Mouse (Mus musculus): ENCODE measurements around the gene Ube2s. TPM values are rescaled to one million over a fixed set of nuclear protein-coding genes. Genes with fewer than 3 reads are reported as not detected.
"Not testable (repeated sequence)": the region's sequence is repeated elsewhere in the genome, so short reads cannot be mapped to it uniquely, and the experiment has no call there.

The Ube2s gene
- polyA plus RNA-seq, 1 experiment from 2014 or later: 291 TPM

GRCm38 (mm10) chr7:4806716-4807115 lies 5.7 kb downstream of the Ube2s start:
- H3K9me3 ChIP-seq (ENCODE audit: control insufficient read depth, low read length): no peaks in the 10 kb centered on the region
- no peak overlapping the region for H3K4me3 ChIP-seq (replicated peaks; ENCODE audit: low read length)
- H3K9ac ChIP-seq (replicated peaks; ENCODE audit: low read depth, low read length): no peak overlapping the region
- H3K4me2 ChIP-seq (ENCODE audit: low read length): no peak overlapping the region
- 89% methylated on average over 7 of the region's 7 CpGs for WGBS
- H3K27me3 ChIP-seq (replicated peaks; ENCODE audit: control insufficient read depth, insufficient read depth, low read length): no peaks in the 10 kb centered on the region
- ATAC-seq: peak; percentile 42; the same call in 1 of the 2 replicates
- H3K36me3 ChIP-seq (ENCODE audit: control insufficient read depth, insufficient read depth): peaks cover 13% of the 10 kb centered on the region
- H3K27ac ChIP-seq (ENCODE audit: low read length): no peak overlapping the region
- H3K4me1 ChIP-seq (replicated peaks; ENCODE audit: control insufficient read depth, insufficient read depth, low read length): peaks cover 20% of the 10 kb centered on the region

DNA sequence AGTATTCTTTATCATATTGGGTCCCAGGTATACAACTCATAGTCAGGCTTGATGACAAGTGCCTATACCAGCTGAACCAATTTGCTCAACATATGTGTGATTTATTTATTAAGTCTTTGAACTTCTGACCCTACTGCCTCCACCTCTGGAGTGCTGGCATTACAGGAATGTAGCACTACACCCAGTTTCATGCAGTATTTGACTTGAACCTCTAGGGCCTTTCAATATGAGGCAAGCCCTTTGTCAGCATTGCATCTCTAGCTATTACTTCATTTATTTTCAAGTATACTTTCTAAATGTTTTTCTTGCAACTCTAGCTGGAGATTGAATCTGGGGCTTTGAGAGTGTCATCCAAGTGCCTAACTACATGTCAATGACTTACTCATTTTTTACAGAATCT lies 10.1 kb downstream of the Ube2s start:
- no peak for ATAC-seq
- Histone ChIP-seq H3K4me3 (replicated peaks; ENCODE audit: low read length) (no peak overlapping the region), H3K4me2 (ENCODE audit: low read length) (no peak overlapping the region), H3K4me1 (replicated peaks; ENCODE audit: control insufficient read depth, insufficient read depth, low read length) (no peaks in the 10 kb centered on the region), H3K27ac (ENCODE audit: low read length) (no peak overlapping the region), H3K27me3 (replicated peaks; ENCODE audit: control insufficient read depth, insufficient read depth, low read length) (no peaks in the 10 kb centered on the region), H3K9ac (replicated peaks; ENCODE audit: low read depth, low read length) (no peak overlapping the region), H3K36me3 (ENCODE audit: control insufficient read depth, insufficient read depth) (peaks cover 9% of the 10 kb centered on the region), H3K9me3 (ENCODE audit: control insufficient read depth, low read length) (no peaks in the 10 kb centered on the region)

GRCm38 (mm10) chr7:4795767-4796433 lies 16.5 kb downstream of the Ube2s start:
- 70% methylated on average over 7 of the region's 7 CpGs for WGBS
- no peak for ATAC-seq

DNA sequence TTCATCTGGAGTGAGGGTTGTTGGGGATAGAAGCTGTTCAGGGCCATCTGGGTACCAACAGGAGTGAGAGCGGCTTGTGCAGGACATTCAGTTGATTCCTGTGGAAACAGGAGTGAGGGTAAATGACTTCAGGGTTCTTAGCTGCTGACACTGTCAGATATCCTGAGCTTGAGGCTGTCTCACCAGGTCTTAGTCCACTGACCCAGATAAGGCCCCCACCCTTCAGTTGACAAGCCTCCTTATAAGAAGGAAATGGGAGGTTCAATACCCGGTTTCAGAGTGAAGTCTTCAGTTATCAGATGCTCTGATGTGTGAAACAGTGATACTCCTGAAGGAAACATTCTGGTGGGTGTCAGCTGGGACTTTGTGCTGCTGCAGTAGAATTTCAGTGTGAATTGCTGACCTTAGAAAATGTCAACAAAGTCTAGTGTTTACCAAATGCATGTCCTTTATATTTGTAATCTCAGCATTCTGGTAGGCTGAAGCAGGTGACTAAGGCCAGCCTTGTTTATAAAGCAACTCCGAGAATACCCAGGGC lies 17.7 kb downstream of the Ube2s start:
- no peak for ATAC-seq
- no peak overlapping the region for H3K9ac ChIP-seq (replicated peaks; ENCODE audit: low read depth, low read length)
- H3K4me3 ChIP-seq (replicated peaks; ENCODE audit: low read length): no peak overlapping the region
- H3K4me2 ChIP-seq (ENCODE audit: low read length): no peak overlapping the region
- peaks cover 17% of the 10 kb centered on the region for H3K36me3 ChIP-seq (ENCODE audit: control insufficient read depth, insufficient read depth)
- H3K27me3 ChIP-seq (replicated peaks; ENCODE audit: control insufficient read depth, insufficient read depth, low read length): peaks cover 4% of the 10 kb centered on the region
- no peaks in the 10 kb centered on the region for H3K9me3 ChIP-seq (ENCODE audit: control insufficient read depth, low read length)
- H3K27ac ChIP-seq (ENCODE audit: low read length): no peak overlapping the region
- WGBS: 84% methylated on average over 3 of the region's 3 CpGs
- peaks cover 18% of the 10 kb centered on the region for H3K4me1 ChIP-seq (replicated peaks; ENCODE audit: control insufficient read depth, insufficient read depth, low read length)

More at GRCm38 (mm10) chr7:4795767-4796433, 16.5 kb downstream of the Ube2s start:
- Histone ChIP-seq H3K4me3 (replicated peaks; ENCODE audit: low read length) (no peak overlapping the region), H3K27ac (ENCODE audit: low read length) (no peak overlapping the region), H3K36me3 (ENCODE audit: control insufficient read depth, insufficient read depth) (peaks cover 17% of the 10 kb centered on the region), H3K9me3 (ENCODE audit: control insufficient read depth, low read length) (no peaks in the 10 kb centered on the region), H3K9ac (replicated peaks; ENCODE audit: low read depth, low read length) (no peak overlapping the region), H3K4me2 (ENCODE audit: low read length) (no peak overlapping the region), H3K27me3 (replicated peaks; ENCODE audit: control insufficient read depth, insufficient read depth, low read length) (no peaks in the 10 kb centered on the region), H3K4me1 (replicated peaks; ENCODE audit: control insufficient read depth, insufficient read depth, low read length) (peaks cover 17% of the 10 kb centered on the region)

GRCm38 (mm10) chr7:4793674-4794073 lies 18.7 kb downstream of the Ube2s start:
- peak overlapping the region; percentile 79 for H3K4me3 ChIP-seq (replicated peaks; ENCODE audit: low read length)
- H3K9me3 ChIP-seq (ENCODE audit: control insufficient read depth, low read length): no peaks in the 10 kb centered on the region
- 41% methylated on average over 4 of the region's 4 CpGs for WGBS
- H3K9ac ChIP-seq (replicated peaks; ENCODE audit: low read depth, low read length): peak overlapping the region; percentile 88
- no peak for ATAC-seq
- peaks cover 6% of the 10 kb centered on the region for H3K27me3 ChIP-seq (replicated peaks; ENCODE audit: control insufficient read depth, insufficient read depth, low read length)
- peaks cover 17% of the 10 kb centered on the region for H3K36me3 ChIP-seq (ENCODE audit: control insufficient read depth, insufficient read depth)
- no peak overlapping the region for H3K27ac ChIP-seq (ENCODE audit: low read length)
- peaks cover 23% of the 10 kb centered on the region for H3K4me1 ChIP-seq (replicated peaks; ENCODE audit: control insufficient read depth, insufficient read depth, low read length)
- H3K4me2 ChIP-seq (ENCODE audit: low read length): peak overlapping the region; percentile 87

GRCm38 (mm10) chr7:4793248-4793647 lies 19.1 kb downstream of the Ube2s start:
- peak overlapping the region; percentile 88 for H3K9ac ChIP-seq (replicated peaks; ENCODE audit: low read depth, low read length)
- 1% methylated on average over 28 of the region's 31 CpGs for WGBS
- peak overlapping the region; percentile 82 for H3K27ac ChIP-seq (ENCODE audit: low read length)
- H3K4me2 ChIP-seq (ENCODE audit: low read length): peak overlapping the region; percentile 87
- not testable (repeated sequence) for H3K9me3 ChIP-seq (ENCODE audit: control insufficient read depth, low read length); ATAC-seq; H3K27me3 ChIP-seq (replicated peaks; ENCODE audit: control insufficient read depth, insufficient read depth, low read length)
- H3K36me3 ChIP-seq (ENCODE audit: control insufficient read depth, insufficient read depth): peaks cover 17% of the 10 kb centered on the region
- peaks cover 28% of the 10 kb centered on the region for H3K4me1 ChIP-seq (replicated peaks; ENCODE audit: control insufficient read depth, insufficient read depth, low read length)
- H3K4me3 ChIP-seq (replicated peaks; ENCODE audit: low read length): peak overlapping the region; percentile 79

DNA sequence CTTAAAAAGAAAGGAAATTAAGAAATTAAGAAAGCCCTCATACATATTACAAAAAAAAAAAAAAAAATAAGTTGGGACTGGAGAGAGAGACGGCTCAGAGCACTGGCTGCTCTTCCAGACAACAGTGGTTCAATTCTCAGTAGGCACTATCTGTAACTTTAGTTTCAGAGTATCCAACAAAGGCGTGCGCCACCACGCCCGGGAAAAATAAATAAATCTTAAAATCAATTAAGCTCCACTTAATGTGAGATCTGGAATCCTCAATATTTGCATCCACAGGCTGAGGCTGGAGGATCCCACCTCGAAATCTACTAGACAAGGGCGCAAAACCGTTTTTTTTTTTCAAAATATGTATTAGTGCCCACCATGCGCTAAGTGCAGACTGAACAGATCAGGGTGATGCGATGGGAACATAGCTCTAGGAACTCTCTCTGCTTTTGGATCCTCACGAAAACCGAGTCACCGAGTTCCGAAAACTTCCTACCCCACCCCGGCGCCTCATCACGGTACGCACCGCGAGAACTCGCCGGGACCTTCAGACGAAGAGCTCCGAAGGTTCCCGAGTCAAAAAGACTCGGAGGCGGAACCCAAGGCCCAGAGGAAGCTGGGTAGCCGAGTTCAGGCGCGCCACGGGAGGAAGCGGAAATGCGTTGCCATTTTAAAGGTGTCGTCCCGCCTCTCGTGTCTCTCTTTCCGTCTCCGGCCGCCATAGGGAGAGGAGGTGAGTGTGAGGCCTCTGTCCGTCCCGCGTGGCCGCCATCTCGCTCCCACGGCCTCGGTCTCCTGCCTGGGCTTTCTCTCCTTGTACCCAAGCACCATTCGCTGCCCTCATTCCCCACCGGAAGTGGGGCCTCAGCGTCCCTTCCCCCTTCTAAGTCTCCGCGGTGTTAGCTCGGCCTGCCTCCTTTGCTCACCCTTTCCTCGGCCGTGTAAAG lies 19.8 kb downstream of the Ube2s start, which contains the start of gene Rpl28:
Gene Rpl28 (plus strand): TSS at position 597 of the 935 bp plus-strand sequence.
- peaks cover 9% of the 10 kb centered on the region for H3K27me3 ChIP-seq (replicated peaks; ENCODE audit: control insufficient read depth, insufficient read depth, low read length)
- WGBS: 1% methylated on average over 54 of the region's 54 CpGs
- peak within 1 kb of the TSS; percentile 82 for H3K27ac ChIP-seq (ENCODE audit: low read length)
- peaks cover 28% of the 10 kb centered on the region for H3K4me1 ChIP-seq (replicated peaks; ENCODE audit: control insufficient read depth, insufficient read depth, low read length)
- peak within 1 kb of the TSS; percentile 87 for H3K4me2 ChIP-seq (ENCODE audit: low read length)
- H3K9me3 ChIP-seq (ENCODE audit: control insufficient read depth, low read length): no peaks in the 10 kb centered on the region
- peaks cover 17% of the 10 kb centered on the region for H3K36me3 ChIP-seq (ENCODE audit: control insufficient read depth, insufficient read depth)
- peak; percentile 93 for ATAC-seq
- peak within 1 kb of the TSS; percentile 88 for H3K9ac ChIP-seq (replicated peaks; ENCODE audit: low read depth, low read length)
- H3K4me3 ChIP-seq (replicated peaks; ENCODE audit: low read length): peak within 1 kb of the TSS; percentile 79

DNA sequence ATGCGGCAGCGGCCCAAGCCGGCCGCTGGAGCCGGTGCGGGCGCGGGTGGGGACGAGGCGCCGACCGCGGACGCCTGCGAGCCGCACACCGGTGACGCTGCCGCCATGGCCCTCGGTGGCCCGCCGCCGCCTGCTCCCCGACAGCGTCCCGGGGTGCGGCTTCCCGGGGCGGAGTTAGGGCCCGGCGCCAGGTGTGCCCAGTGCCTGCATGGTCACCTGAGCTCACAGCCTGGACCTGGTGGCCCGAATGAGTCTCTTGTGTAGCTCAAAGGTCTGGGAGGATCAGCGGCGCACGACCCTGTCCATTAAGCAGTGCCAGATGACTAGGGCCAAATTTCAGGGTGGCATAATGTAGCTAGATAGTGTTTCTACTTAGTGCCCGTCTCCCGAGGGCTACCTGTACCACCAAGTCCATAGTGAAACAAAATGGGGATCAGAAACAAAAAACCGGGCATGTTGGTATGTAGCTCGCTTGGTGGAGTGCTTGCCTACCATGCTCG lies 22.9 kb downstream of the Ube2s start, which contains the start of gene Tmem238:
Gene Tmem238 (minus strand): TSS at position 221 of the 500 bp plus-strand sequence.
- peak within 1 kb of the TSS; percentile 92 for H3K4me2 ChIP-seq (ENCODE audit: low read length)
- peaks cover 9% of the 10 kb centered on the region for H3K27me3 ChIP-seq (replicated peaks; ENCODE audit: control insufficient read depth, insufficient read depth, low read length)
- 8% methylated on average over 40 of the region's 40 CpGs for WGBS
- H3K9me3 ChIP-seq (ENCODE audit: control insufficient read depth, low read length): no peaks in the 10 kb centered on the region
- H3K9ac ChIP-seq (replicated peaks; ENCODE audit: low read depth, low read length): peak within 1 kb of the TSS; percentile 66
- no peak for ATAC-seq
- H3K4me1 ChIP-seq (replicated peaks; ENCODE audit: control insufficient read depth, insufficient read depth, low read length): peaks cover 26% of the 10 kb centered on the region
- peaks cover 2% of the 10 kb centered on the region; the same call in 1 of the 2 replicates for H3K36me3 ChIP-seq (ENCODE audit: control insufficient read depth, insufficient read depth)
- peak within 1 kb of the TSS; percentile 61 for H3K4me3 ChIP-seq (replicated peaks; ENCODE audit: low read length)
- H3K27ac ChIP-seq (ENCODE audit: low read length): peak within 1 kb of the TSS; percentile 35; the same call in 1 of the 2 replicates
